Mouse (Mus musculus): ENCODE results near the gene Lrrn1.

- no peak for TF ChIP-seq EP300 (IDR thresholded peaks at IDR 0.05; ENCODE audit: low read length)
- TF ChIP-seq ZC3H11A (IDR thresholded peaks at IDR 0.05; ENCODE audit: low read depth, low read length) = no peak
- TF ChIP-seq RCOR1 (conservative IDR thresholded peaks at IDR 0.05; ENCODE audit: low read depth, low read length) = no peak
- no peak for TF ChIP-seq POLR2A (IDR thresholded peaks at IDR 0.05; ENCODE audit: low read depth, low read length)
Measured at GRCm38 (mm10) chr6:107541222-107541621, 11.7 kb downstream of the Lrrn1 start.

Data from CH12.LX (cell line).